Mouse (Mus musculus): Measurements from ENCODE around the gene Oas1f.
"Not testable (repeated sequence)": the region's sequence is repeated elsewhere in the genome, so short reads cannot be mapped to it uniquely, and the experiment has no call there.

Oas1f gene

GRCm38 (mm10) chr5:120871469-120871868 lies 24.3 kb downstream of the Oas1f start:
- no peak for DNase-seq (ENCODE audit: inconsistent ontology term)

DNA sequence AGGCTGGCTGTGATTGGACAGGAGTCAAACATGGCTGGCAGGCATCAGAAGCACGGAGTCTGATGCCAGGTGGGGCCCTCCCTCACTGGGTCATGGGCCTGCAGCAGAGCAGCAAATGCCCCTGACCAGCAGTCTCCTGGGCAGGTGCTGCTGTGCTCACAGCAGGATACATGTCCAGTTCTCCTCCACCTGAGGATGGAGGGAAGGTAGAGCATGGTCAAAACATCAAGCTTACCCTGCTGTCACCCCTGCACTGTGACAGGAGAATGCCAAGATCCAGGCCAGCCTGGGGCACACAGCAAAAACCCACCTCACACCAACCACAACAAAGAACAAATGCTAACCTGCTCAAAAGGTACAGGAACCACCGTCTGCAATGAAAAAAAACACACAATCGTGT lies 29.7 kb downstream of the Oas1f start:
- DNase-seq (ENCODE audit: inconsistent ontology term), result not testable (repeated sequence)

GRCm38 (mm10) chr5:120877407-120877806 lies 30.2 kb downstream of the Oas1f start:
- not testable (repeated sequence) for DNase-seq (ENCODE audit: inconsistent ontology term)

DNA sequence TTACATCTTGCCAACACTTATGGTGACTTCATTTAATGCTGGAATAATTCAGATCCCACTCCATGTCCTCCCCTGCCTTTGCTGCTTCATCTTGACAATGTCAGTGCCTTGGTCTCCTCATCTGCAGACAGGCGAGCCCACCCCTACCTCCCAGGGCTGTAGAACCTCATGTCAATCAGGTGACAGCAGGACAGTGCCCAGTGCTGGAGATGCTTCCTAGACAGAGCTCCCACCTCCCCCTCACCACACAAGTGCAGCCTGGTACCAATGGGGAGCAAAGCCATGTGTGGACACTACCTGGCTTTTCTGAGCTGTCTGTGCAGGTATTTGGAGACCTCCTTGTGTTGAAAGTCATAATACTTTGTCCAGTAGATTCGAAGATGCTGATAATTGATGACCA lies 31.6 kb downstream of the Oas1f start:
- not testable (repeated sequence) for DNase-seq (ENCODE audit: inconsistent ontology term)

DNA sequence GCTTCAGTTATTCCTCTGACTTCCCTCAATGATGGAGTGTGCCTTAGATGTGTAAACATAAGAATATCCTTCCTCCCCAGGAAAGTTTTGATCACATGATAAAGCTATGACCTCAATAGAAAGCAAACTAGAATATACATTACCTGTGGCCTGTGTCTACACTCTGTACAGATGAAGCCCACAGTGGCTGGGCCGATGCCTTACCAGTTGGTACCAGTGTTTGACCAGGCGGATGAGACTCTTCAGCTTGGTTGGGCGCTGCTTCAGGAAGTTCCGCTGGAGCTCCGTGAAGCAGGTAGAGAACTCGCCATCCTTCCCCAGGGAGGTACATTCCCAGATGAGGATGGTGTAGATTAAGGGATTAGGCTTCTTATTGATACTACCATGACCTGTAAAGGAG lies 34.5 kb downstream of the Oas1f start:
- DNase-seq (ENCODE audit: inconsistent ontology term), result not testable (repeated sequence)

- not testable (repeated sequence) for DNase-seq (ENCODE audit: inconsistent ontology term)
Measured at GRCm38 (mm10) chr5:120887413-120887812, 40.2 kb downstream of the Oas1f start, which contains the start of gene Oas1g. Gene Oas1g, minus strand, starts transcription at chr5:120887613.

DNA sequence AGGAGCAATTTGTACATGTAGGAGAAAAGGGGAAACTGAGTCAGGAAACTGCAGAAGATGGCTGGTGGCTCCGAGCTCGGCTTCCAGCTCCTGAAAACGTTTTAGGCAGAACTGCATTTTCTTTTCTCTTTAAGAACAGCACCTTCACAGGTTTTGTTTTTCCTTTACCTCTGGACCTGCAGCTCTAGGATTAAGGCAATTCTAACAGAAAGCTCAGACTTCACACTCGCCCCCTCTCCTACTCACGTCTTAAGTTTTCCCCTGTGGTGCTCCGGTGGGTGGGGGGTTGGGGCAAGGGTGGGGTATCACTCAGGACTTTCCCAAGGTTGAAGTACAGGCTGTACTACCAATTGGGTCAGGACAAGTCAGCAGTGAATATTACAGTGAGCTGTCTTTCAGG lies 40.7 kb downstream of the Oas1f start:
- no peak for DNase-seq (ENCODE audit: inconsistent ontology term)

GRCm38 (mm10) chr5:120888294-120888815 lies 41.2 kb downstream of the Oas1f start:
- not testable (repeated sequence) for DNase-seq (ENCODE audit: inconsistent ontology term)

GRCm38 (mm10) chr5:120890026-120890425 lies 42.9 kb downstream of the Oas1f start:
- DNase-seq (ENCODE audit: inconsistent ontology term), result no peak

DNA sequence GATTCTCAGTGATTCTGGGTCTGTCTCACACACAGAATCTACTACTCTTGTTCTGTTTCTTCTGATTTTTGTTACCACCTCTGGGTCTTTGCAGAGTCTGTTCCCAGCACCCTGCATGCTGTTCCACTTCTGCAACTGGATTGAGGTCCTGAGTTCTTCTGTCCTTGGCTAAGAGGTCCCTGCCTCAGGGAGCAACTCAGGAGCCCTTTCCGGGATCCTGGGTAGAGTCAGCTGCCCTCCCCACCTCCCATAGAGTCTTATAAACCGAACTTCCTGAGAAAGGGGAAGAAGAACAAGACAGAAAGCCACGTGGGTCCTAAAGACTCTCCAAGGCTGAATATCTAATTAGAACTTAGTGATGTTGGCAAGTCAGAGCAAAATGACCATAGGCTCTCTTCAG lies 43.8 kb downstream of the Oas1f start:
- no peak for DNase-seq (ENCODE audit: inconsistent ontology term)

DNA sequence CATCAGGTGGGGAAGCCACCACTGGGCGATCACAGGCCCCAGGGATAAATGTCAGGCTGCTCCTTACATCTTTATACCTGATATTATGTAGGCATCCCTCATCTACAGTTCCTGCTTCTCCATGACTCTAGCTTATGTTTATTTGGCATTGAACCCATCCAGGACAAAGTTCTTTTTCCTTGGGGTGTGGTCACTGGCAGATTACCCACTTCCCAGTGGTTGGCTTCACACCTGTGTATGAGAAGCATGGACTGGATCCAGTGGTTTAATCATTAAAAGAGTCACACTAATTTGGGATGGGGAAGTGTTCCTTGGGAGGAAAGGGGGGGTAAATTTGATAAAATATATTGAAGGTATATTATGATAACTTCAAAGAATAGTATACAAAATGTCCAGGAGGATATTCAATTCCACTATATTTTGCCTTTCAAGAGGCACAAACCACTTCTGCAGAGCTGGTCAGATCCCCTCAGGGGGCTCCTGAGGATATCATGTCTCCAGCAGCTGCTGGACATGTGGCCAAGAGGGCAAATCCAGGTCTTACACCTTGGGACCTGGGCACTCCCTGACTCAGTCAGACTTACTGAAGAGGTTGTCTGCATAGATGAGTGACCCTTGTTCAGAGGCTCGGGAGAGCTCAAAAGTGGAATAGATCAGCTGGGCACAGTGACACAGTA lies 44.5 kb downstream of the Oas1f start:
- DNase-seq (ENCODE audit: inconsistent ontology term), result not testable (repeated sequence)

GRCm38 (mm10) chr5:120892243-120892660 lies 45.1 kb downstream of the Oas1f start:
- DNase-seq (ENCODE audit: inconsistent ontology term), result no peak

GRCm38 (mm10) chr5:120893866-120894265 lies 46.7 kb downstream of the Oas1f start:
- DNase-seq (ENCODE audit: inconsistent ontology term), result not testable (repeated sequence)

GRCm38 (mm10) chr5:120894692-120895091 lies 47.5 kb downstream of the Oas1f start:
- DNase-seq (ENCODE audit: inconsistent ontology term), result not testable (repeated sequence)

- no peak for DNase-seq (ENCODE audit: inconsistent ontology term)
Measured at GRCm38 (mm10) chr5:120895231-120895900, 48.2 kb downstream of the Oas1f start.

GRCm38 (mm10) chr5:120898307-120898706 lies 51.1 kb downstream of the Oas1f start:
- DNase-seq (ENCODE audit: inconsistent ontology term), result no peak

DNA sequence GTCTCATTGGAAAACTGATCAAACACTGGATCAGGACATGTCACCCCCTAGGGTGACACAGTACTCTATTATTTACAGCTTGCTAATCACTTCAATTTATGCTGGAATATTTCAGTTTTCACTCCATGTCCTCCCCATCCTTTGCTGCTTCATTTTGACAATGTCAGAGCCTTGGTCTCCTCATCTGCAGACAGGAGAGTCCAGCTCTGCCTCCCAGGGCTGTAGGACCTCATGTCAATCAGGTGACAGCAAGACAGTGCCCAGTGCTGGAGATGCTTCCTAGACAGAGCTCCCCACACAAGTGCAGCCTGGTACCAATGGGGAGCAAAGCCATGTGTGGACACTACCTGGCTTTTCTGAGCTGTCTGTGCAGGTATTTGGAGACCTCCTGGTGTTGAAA lies 51.6 kb downstream of the Oas1f start:
- no peak for DNase-seq (ENCODE audit: inconsistent ontology term)

DNA sequence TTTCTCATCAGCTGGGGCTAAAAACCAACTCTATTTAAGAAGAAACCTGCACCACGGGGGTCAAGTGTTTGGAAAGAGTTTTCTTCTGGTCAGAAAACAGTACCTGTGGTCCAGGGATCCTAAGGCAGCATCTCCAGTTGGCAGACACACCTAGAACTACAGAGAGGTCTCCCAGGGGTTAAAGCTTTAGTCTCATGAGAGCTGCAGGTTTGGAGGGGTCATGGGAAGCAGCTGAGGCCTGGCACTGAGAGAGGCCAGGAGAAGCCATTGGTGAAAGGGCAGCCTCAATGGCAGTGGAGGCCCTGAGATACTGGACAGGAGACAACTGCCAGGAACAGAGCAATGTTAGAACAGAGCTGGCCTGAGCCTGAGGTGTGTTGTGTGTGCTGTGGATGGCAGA lies 53.5 kb downstream of the Oas1f start:
- no peak for DNase-seq (ENCODE audit: inconsistent ontology term)

DNA sequence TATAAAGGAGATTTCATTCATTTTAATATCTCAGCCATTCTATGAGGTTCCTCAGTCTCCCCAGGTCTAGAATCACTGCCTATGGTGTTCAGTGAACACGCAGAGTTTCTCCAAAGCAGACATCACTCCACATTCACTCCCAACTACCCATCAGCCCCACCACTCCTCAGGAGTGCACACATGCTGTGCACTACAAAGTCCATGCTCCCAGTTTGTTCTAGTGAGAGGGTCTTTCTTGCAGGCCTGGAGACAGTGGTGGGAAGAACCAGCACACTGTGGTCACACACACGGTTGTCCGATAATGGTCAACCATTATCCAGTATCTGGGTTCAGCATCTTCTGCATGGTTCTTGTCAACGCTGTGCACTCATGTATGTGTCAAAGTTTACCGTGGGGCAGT lies 54.9 kb downstream of the Oas1f start:
- no peak for DNase-seq (ENCODE audit: inconsistent ontology term)

GRCm38 (mm10) chr5:120906791-120907733 lies 59.9 kb downstream of the Oas1f start, which contains the start of gene Oas1a:
Gene Oas1a, minus strand, starts transcription at chr5:120907521.
- not testable (repeated sequence) for DNase-seq (ENCODE audit: inconsistent ontology term)

Measured in Muller cell, postnatal 12 days (primary cell).